Mouse (Mus musculus): ENCODE data around the gene Gm4881. TPM values are rescaled to one million over a fixed set of nuclear protein-coding genes. Genes with fewer than 3 reads are reported as not detected.

Gm4881 gene
- total and polyA plus RNA-seq, 3 experiments = 0.13 TPM; not detected in 2

DNA sequence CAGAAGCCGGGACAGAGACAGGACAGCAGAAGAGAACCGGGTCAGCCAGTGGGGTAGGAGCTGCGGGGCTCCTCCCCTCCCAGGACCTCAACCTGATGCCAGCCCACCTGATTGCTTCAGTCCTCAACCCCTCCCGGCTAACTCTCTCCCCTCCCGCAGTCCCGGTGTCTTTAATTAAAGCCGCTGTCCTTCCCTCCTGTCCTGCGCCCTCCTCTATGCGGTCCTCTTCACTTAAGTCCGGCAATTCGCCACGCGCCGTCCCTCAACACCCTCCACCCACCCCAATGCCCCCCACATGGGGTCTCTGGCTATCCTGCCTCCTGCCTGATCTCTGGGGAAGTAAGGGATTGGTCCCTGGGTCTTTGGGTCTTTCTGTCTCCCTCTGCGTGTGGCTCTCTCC is 12.6 kb downstream of the Gm4881 start:
- no peaks in the 10 kb centered on the region for H3K36me3 ChIP-seq (ENCODE audit: control insufficient read depth in 1 of 2, insufficient read depth in 2 of 2, low read length in 2 of 2)
- no peaks in the 10 kb centered on the region for H3K4me1 ChIP-seq (ENCODE audit: control insufficient read depth in 1 of 2, insufficient read depth in 2 of 2, low read length in 2 of 2)
- H3K9me3 ChIP-seq (replicated peaks; ENCODE audit: insufficient read depth, low read length) = no peaks in the 10 kb centered on the region
- H3K27me3 ChIP-seq (ENCODE audit: control insufficient read depth in 1 of 2, insufficient read depth in 2 of 2, low read length in 2 of 2) = no peaks in the 10 kb centered on the region
- no peak for DNase-seq (ENCODE audit: low read depth, low spot score)
- TF ChIP-seq MAX (IDR thresholded peaks at IDR 0.05; ENCODE audit: low read length) (no peak), GATA1 (IDR thresholded peaks at IDR 0.05; ENCODE audit: low read depth, low read length) (no peak), NELFE (IDR thresholded peaks at IDR 0.05; ENCODE audit: low read depth, low read length) (no peak), BHLHE40 (IDR thresholded peaks at IDR 0.05; ENCODE audit: borderline replicate concordance, low read depth, low read length) (no peak), MEF2A (IDR thresholded peaks at IDR 0.05; ENCODE audit: extremely low read depth, insufficient replicate concordance, low read depth, low read length, poor library complexity, severe bottlenecking) (no peak)
- no peak overlapping the region for H3K4me3 ChIP-seq (ENCODE audit: control insufficient read depth in 1 of 2, insufficient read depth in 1 of 2, low read depth in 2 of 2, low read length in 2 of 2)
- H3K27ac ChIP-seq (ENCODE audit: control insufficient read depth, low read depth, low read length) = no peak overlapping the region
- H3K9ac ChIP-seq (ENCODE audit: control insufficient read depth, low read depth, low read length, poor library complexity, severe bottlenecking) = no peak overlapping the region
- no peaks in the 10 kb centered on the region for H3K79me2 ChIP-seq (ENCODE audit: control insufficient read depth, insufficient read depth, low read length, poor library complexity)

DNA sequence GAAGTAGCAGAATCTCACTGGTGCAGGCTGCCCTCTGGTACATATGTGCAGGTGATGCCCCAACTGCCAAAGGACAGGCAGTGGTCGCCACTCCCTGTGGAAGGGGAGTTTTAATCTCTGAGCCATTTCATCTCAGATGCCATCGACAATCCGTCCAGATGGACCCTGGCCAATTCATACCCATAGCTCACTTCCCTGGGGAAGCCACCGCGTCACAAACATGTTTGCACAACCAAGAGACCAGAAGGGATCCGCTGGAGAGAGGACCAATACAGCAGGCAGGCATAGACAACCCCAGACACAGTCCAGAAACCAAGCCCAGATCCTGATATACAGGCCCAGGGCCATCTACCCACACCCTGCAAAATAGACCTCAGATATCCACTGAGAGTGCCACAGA is 13.8 kb downstream of the Gm4881 start:
- Histone ChIP-seq H3K36me3 (ENCODE audit: control insufficient read depth in 1 of 2, insufficient read depth in 2 of 2, low read length in 2 of 2) (no peaks in the 10 kb centered on the region), H3K79me2 (ENCODE audit: control insufficient read depth, insufficient read depth, low read length, poor library complexity) (no peaks in the 10 kb centered on the region), H3K4me3 (ENCODE audit: control insufficient read depth in 1 of 2, insufficient read depth in 1 of 2, low read depth in 2 of 2, low read length in 2 of 2) (no peak overlapping the region), H3K4me1 (ENCODE audit: control insufficient read depth in 1 of 2, insufficient read depth in 2 of 2, low read length in 2 of 2) (no peaks in the 10 kb centered on the region), H3K27ac (ENCODE audit: control insufficient read depth, low read depth, low read length) (no peak overlapping the region), H3K27me3 (ENCODE audit: control insufficient read depth in 1 of 2, insufficient read depth in 2 of 2, low read length in 2 of 2) (no peaks in the 10 kb centered on the region), H3K9me3 (replicated peaks; ENCODE audit: insufficient read depth, low read length) (no peaks in the 10 kb centered on the region), H3K9ac (ENCODE audit: control insufficient read depth, low read depth, low read length, poor library complexity, severe bottlenecking) (no peak overlapping the region)
- TF ChIP-seq MYB (IDR thresholded peaks at IDR 0.05; ENCODE audit: low read depth, low read length) (no peak), CHD1 (IDR thresholded peaks at IDR 0.05; ENCODE audit: low read depth, low read length) (no peak), SIN3A (IDR thresholded peaks at IDR 0.05; ENCODE audit: low read length) (no peak), MAFK (IDR thresholded peaks at IDR 0.05; ENCODE audit: borderline replicate concordance, low read depth, low read length) (no peak), TCF12 (IDR thresholded peaks at IDR 0.05; ENCODE audit: low read depth, low read length) (no peak), MEF2A (IDR thresholded peaks at IDR 0.05; ENCODE audit: extremely low read depth, insufficient replicate concordance, low read depth, low read length, poor library complexity, severe bottlenecking) (no peak), EP300 (IDR thresholded peaks at IDR 0.05; ENCODE audit: low read depth in 1 of 2, low read length in 2 of 2) (no peak), USF1 (IDR thresholded peaks at IDR 0.05; ENCODE audit: low read depth, low read length) (no peak), RCOR1 (IDR thresholded peaks at IDR 0.05; ENCODE audit: low read depth, low read length) (no peak), MAX (IDR thresholded peaks at IDR 0.05; ENCODE audit: low read length) (no peak), SMC3 (IDR thresholded peaks at IDR 0.05; ENCODE audit: low read depth, low read length) (no peak), HCFC1 (IDR thresholded peaks at IDR 0.05; ENCODE audit: low read depth, low read length) (no peak), ETS1 (IDR thresholded peaks at IDR 0.05; ENCODE audit: low read depth, low read length) (no peak)
- DNase-seq (ENCODE audit: low read depth, low spot score) = no peak
